Mouse (Mus musculus): ENCODE measurements at regions not wholly inside any gene's neighbourhood (a gene's known extent, or its start where the extent isn't known, plus 50 kb on each side); places are given as distances from the start of the nearest gene placed in this dataset.

DNA sequence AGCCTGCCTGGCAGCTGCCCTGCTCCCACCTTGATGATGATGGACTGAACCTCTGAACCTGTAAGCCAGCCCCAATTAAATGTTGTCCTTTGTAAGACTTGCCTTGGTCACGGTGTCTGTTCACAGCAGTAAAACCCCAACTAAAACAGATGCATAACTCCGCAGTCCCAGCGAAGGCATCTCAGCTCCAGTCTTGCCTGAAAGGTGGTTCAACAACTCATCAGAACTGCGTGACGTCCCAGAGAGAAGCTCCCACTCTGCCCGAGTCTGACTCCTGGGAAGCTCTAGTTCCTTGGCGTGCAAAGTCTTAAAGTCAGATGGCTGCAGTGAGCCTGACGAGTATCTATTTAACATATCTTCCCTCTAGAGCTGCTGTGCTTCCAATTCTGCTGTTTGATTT is 250.7 kb downstream of the Zfp704 start:
- TF ChIP-seq CTCF (IDR thresholded peaks at IDR 0.05; ENCODE audit: control insufficient read depth, insufficient read depth, low read length) (no peak), POLR2A (IDR thresholded peaks at IDR 0.05; ENCODE audit: borderline replicate concordance, control insufficient read depth, low read depth, low read length) (no peak)

Data from bone marrow, adult 2 months (tissue).